Mouse (Mus musculus): ENCODE measurements around the gene Entpd6. TPM values are rescaled to one million over a fixed set of nuclear protein-coding genes. Genes with fewer than 3 reads are reported as not detected.

Gene Entpd6
- polyA plus RNA-seq, 1 experiment from 2014 or later: 27.0 TPM

- H3K4me3 ChIP-seq (ENCODE audit: low read depth, low read length): no peak overlapping the region
- WGBS: 77% methylated on average over 5 of the region's 5 CpGs
- ATAC-seq (ENCODE audit: insufficient number of reproducible peaks, insufficient read depth, low FRiP score, low read depth): no peak
- no peaks in the 10 kb centered on the region for H3K9me3 ChIP-seq (ENCODE audit: control insufficient read depth, low read depth, low read length)
- H3K4me2 ChIP-seq (replicated peaks; ENCODE audit: low read depth, low read length): no peak overlapping the region
- H3K9ac ChIP-seq (replicated peaks; ENCODE audit: low read depth, low read length): no peak overlapping the region
- no peaks in the 10 kb centered on the region for H3K27me3 ChIP-seq (ENCODE audit: control insufficient read depth, insufficient read depth, low read length)
- peaks cover 36% of the 10 kb centered on the region for H3K36me3 ChIP-seq (ENCODE audit: control insufficient read depth, insufficient read depth, low read length)
- no peak overlapping the region for H3K27ac ChIP-seq (ENCODE audit: low read length)
- H3K4me1 ChIP-seq (ENCODE audit: control insufficient read depth, insufficient read depth, low read length): no peaks in the 10 kb centered on the region
These were observed 51.8 kb downstream of the Entpd6 start for GRCm38 (mm10) chr2:150800616-150801015.

- no peak for ATAC-seq (ENCODE audit: insufficient number of reproducible peaks, insufficient read depth, low FRiP score, low read depth)
- H3K4me3 ChIP-seq (ENCODE audit: low read depth, low read length): no peak overlapping the region
- H3K9ac ChIP-seq (replicated peaks; ENCODE audit: low read depth, low read length): no peak overlapping the region
- no peak overlapping the region for H3K27ac ChIP-seq (ENCODE audit: low read length)
- no peaks in the 10 kb centered on the region for H3K4me1 ChIP-seq (ENCODE audit: control insufficient read depth, insufficient read depth, low read length)
- H3K9me3 ChIP-seq (ENCODE audit: control insufficient read depth, low read depth, low read length): no peaks in the 10 kb centered on the region
- 100% methylated on average over 1 of the region's 1 CpGs for WGBS
- peaks cover 38% of the 10 kb centered on the region for H3K36me3 ChIP-seq (ENCODE audit: control insufficient read depth, insufficient read depth, low read length)
- no peaks in the 10 kb centered on the region for H3K27me3 ChIP-seq (ENCODE audit: control insufficient read depth, insufficient read depth, low read length)
- H3K4me2 ChIP-seq (replicated peaks; ENCODE audit: low read depth, low read length): no peak overlapping the region
These were observed 54.2 kb downstream of the Entpd6 start for GRCm38 (mm10) chr2:150803035-150803434.

GRCm38 (mm10) chr2:150808381-150808780, 59.5 kb downstream of the Entpd6 start:
- Histone ChIP-seq H3K36me3 (ENCODE audit: control insufficient read depth, insufficient read depth, low read length) (peaks cover 40% of the 10 kb centered on the region), H3K4me2 (replicated peaks; ENCODE audit: low read depth, low read length) (no peak overlapping the region), H3K4me3 (ENCODE audit: low read depth, low read length) (no peak overlapping the region), H3K9ac (replicated peaks; ENCODE audit: low read depth, low read length) (no peak overlapping the region), H3K27me3 (ENCODE audit: control insufficient read depth, insufficient read depth, low read length) (no peaks in the 10 kb centered on the region), H3K4me1 (ENCODE audit: control insufficient read depth, insufficient read depth, low read length) (no peaks in the 10 kb centered on the region), H3K27ac (ENCODE audit: low read length) (no peak overlapping the region), H3K9me3 (ENCODE audit: control insufficient read depth, low read depth, low read length) (no peaks in the 10 kb centered on the region)
- ATAC-seq (ENCODE audit: insufficient number of reproducible peaks, insufficient read depth, low FRiP score, low read depth): no peak
- 82% methylated on average over 6 of the region's 6 CpGs for WGBS

GRCm38 (mm10) chr2:150808812-150809211, 60.0 kb downstream of the Entpd6 start:
- H3K9ac ChIP-seq (replicated peaks; ENCODE audit: low read depth, low read length): no peak overlapping the region
- WGBS: 94% methylated on average over 6 of the region's 6 CpGs

GRCm38 (mm10) chr2:150810603-150811002, 61.8 kb downstream of the Entpd6 start:
- H3K4me3 ChIP-seq (ENCODE audit: low read depth, low read length): no peak overlapping the region
- H3K9me3 ChIP-seq (ENCODE audit: control insufficient read depth, low read depth, low read length): no peaks in the 10 kb centered on the region
- H3K9ac ChIP-seq (replicated peaks; ENCODE audit: low read depth, low read length): no peak overlapping the region
- ATAC-seq (ENCODE audit: insufficient number of reproducible peaks, insufficient read depth, low FRiP score, low read depth): no peak
- peaks cover 50% of the 10 kb centered on the region for H3K36me3 ChIP-seq (ENCODE audit: control insufficient read depth, insufficient read depth, low read length)
- no peaks in the 10 kb centered on the region for H3K27me3 ChIP-seq (ENCODE audit: control insufficient read depth, insufficient read depth, low read length)
- no peak overlapping the region for H3K27ac ChIP-seq (ENCODE audit: low read length)
- H3K4me1 ChIP-seq (ENCODE audit: control insufficient read depth, insufficient read depth, low read length): no peaks in the 10 kb centered on the region
- no peak overlapping the region for H3K4me2 ChIP-seq (replicated peaks; ENCODE audit: low read depth, low read length)
- WGBS: 82% methylated on average over 5 of the region's 5 CpGs

More at GRCm38 (mm10) chr2:150808812-150809211, 60.0 kb downstream of the Entpd6 start:
- H3K9me3 ChIP-seq (ENCODE audit: control insufficient read depth, low read depth, low read length): no peaks in the 10 kb centered on the region
- no peak overlapping the region for H3K27ac ChIP-seq (ENCODE audit: low read length)
- H3K4me3 ChIP-seq (ENCODE audit: low read depth, low read length): no peak overlapping the region
- no peak overlapping the region for H3K4me2 ChIP-seq (replicated peaks; ENCODE audit: low read depth, low read length)
- no peak for ATAC-seq (ENCODE audit: insufficient number of reproducible peaks, insufficient read depth, low FRiP score, low read depth)
- no peaks in the 10 kb centered on the region for H3K4me1 ChIP-seq (ENCODE audit: control insufficient read depth, insufficient read depth, low read length)
- peaks cover 45% of the 10 kb centered on the region for H3K36me3 ChIP-seq (ENCODE audit: control insufficient read depth, insufficient read depth, low read length)
- H3K27me3 ChIP-seq (ENCODE audit: control insufficient read depth, insufficient read depth, low read length): no peaks in the 10 kb centered on the region

GRCm38 (mm10) chr2:150812816-150813215, 64.0 kb downstream of the Entpd6 start:
- H3K36me3 ChIP-seq (ENCODE audit: control insufficient read depth, insufficient read depth, low read length): peaks cover 56% of the 10 kb centered on the region
- H3K27ac ChIP-seq (ENCODE audit: low read length): no peak overlapping the region
- no peaks in the 10 kb centered on the region for H3K27me3 ChIP-seq (ENCODE audit: control insufficient read depth, insufficient read depth, low read length)
- H3K4me3 ChIP-seq (ENCODE audit: low read depth, low read length): no peak overlapping the region
- no peak for ATAC-seq (ENCODE audit: insufficient number of reproducible peaks, insufficient read depth, low FRiP score, low read depth)
- no peak overlapping the region for H3K9ac ChIP-seq (replicated peaks; ENCODE audit: low read depth, low read length)
- H3K9me3 ChIP-seq (ENCODE audit: control insufficient read depth, low read depth, low read length): no peaks in the 10 kb centered on the region
- 94% methylated on average over 6 of the region's 6 CpGs for WGBS
- H3K4me2 ChIP-seq (replicated peaks; ENCODE audit: low read depth, low read length): no peak overlapping the region
- no peaks in the 10 kb centered on the region for H3K4me1 ChIP-seq (ENCODE audit: control insufficient read depth, insufficient read depth, low read length)

GRCm38 (mm10) chr2:150816676-150817402, 68.0 kb downstream of the Entpd6 start:
- Histone ChIP-seq H3K4me3 (ENCODE audit: low read depth, low read length) (no peak overlapping the region), H3K27ac (ENCODE audit: low read length) (no peak overlapping the region), H3K4me1 (ENCODE audit: control insufficient read depth, insufficient read depth, low read length) (no peaks in the 10 kb centered on the region), H3K9me3 (ENCODE audit: control insufficient read depth, low read depth, low read length) (no peaks in the 10 kb centered on the region), H3K9ac (replicated peaks; ENCODE audit: low read depth, low read length) (no peak overlapping the region), H3K27me3 (ENCODE audit: control insufficient read depth, insufficient read depth, low read length) (no peaks in the 10 kb centered on the region), H3K4me2 (replicated peaks; ENCODE audit: low read depth, low read length) (no peak overlapping the region), H3K36me3 (ENCODE audit: control insufficient read depth, insufficient read depth, low read length) (peaks cover 63% of the 10 kb centered on the region)
- 92% methylated on average over 18 of the region's 18 CpGs for WGBS
- ATAC-seq (ENCODE audit: insufficient number of reproducible peaks, insufficient read depth, low FRiP score, low read depth): no peak

GRCm38 (mm10) chr2:150818742-150819141, 69.9 kb downstream of the Entpd6 start:
- Histone ChIP-seq H3K4me1 (ENCODE audit: control insufficient read depth, insufficient read depth, low read length) (no peaks in the 10 kb centered on the region), H3K9ac (replicated peaks; ENCODE audit: low read depth, low read length) (no peak overlapping the region), H3K9me3 (ENCODE audit: control insufficient read depth, low read depth, low read length) (no peaks in the 10 kb centered on the region), H3K27me3 (ENCODE audit: control insufficient read depth, insufficient read depth, low read length) (no peaks in the 10 kb centered on the region), H3K27ac (ENCODE audit: low read length) (no peak overlapping the region), H3K4me2 (replicated peaks; ENCODE audit: low read depth, low read length) (no peak overlapping the region), H3K4me3 (ENCODE audit: low read depth, low read length) (no peak overlapping the region), H3K36me3 (ENCODE audit: control insufficient read depth, insufficient read depth, low read length) (peaks cover 54% of the 10 kb centered on the region)
- no peak for ATAC-seq (ENCODE audit: insufficient number of reproducible peaks, insufficient read depth, low FRiP score, low read depth)
- WGBS: 88% methylated on average over 8 of the region's 8 CpGs

- ATAC-seq (ENCODE audit: insufficient number of reproducible peaks, insufficient read depth, low FRiP score, low read depth): no peak
- H3K4me3 ChIP-seq (ENCODE audit: low read depth, low read length): no peak overlapping the region
- no peak overlapping the region for H3K4me2 ChIP-seq (replicated peaks; ENCODE audit: low read depth, low read length)
- H3K9me3 ChIP-seq (ENCODE audit: control insufficient read depth, low read depth, low read length): no peaks in the 10 kb centered on the region
- no peak overlapping the region for H3K27ac ChIP-seq (ENCODE audit: low read length)
- H3K4me1 ChIP-seq (ENCODE audit: control insufficient read depth, insufficient read depth, low read length): no peaks in the 10 kb centered on the region
- WGBS: 83% methylated on average over 8 of the region's 8 CpGs
- H3K27me3 ChIP-seq (ENCODE audit: control insufficient read depth, insufficient read depth, low read length): no peaks in the 10 kb centered on the region
- no peak overlapping the region for H3K9ac ChIP-seq (replicated peaks; ENCODE audit: low read depth, low read length)
- H3K36me3 ChIP-seq (ENCODE audit: control insufficient read depth, insufficient read depth, low read length): peaks cover 60% of the 10 kb centered on the region
These were observed 71.9 kb downstream of the Entpd6 start for GRCm38 (mm10) chr2:150820720-150821119.

All from stomach, embryonic 14.5 days (tissue).